ENCODE assay signal across 29 mouse cellular contexts in genomic region chr8:124517142-124517541, GRCm38 (mm10). TPM values are rescaled to one million over a fixed set of nuclear protein-coding genes. Genes with fewer than 3 reads are reported as not detected.
DNase-seq lines count a peak whose midpoint lies in the region; ATAC-seq and TF ChIP-seq lines count a peak whose summit lies in the region.
"Had no signal": no experiment of that assay in that cellular context is flagged by ENCODE, and none has a peak within 500 bp of the region (broad histone marks: within the 10 kb centered on the region; RNA-seq: fewer than 3 reads in every experiment).

No protein-coding gene starts in this region.

- H3K27ac ChIP-seq in CH12.LX (ENCODE audit: insufficient read depth, low read depth) = no peak overlapping the region
- peak overlapping the region; percentile 67 for H3K27ac ChIP-seq in cortical plate, adult 2 months (ENCODE audit: insufficient read depth, low read length)
- H3K27ac ChIP-seq: forebrain, embryonic 10.5 days; forebrain, embryonic 13.5 days; heart, adult 2 months; heart, embryonic 10.5 days; heart, embryonic 13.5 days; hindbrain, embryonic 12.5 days; hindbrain, embryonic 15.5 days had no signal

- peaks cover 13% of the 10 kb centered on the region for H3K79me2 ChIP-seq in CH12.LX (replicated peaks; ENCODE audit: control insufficient read depth, extremely low read depth, insufficient read depth, poor library complexity, severe bottlenecking)

- ATAC-seq in frontal cortex, adult (ENCODE audit: low TSS enrichment) = peak; percentile 13; the same call in 1 of the 2 replicates
- ATAC-seq: forebrain, embryonic 13.5 days; forebrain, postnatal 0 days had no signal

- dilution Hi-C loops in CH12.LX (cut with MboI; ENCODE audit: extremely low pct_ligation_motif_present, extremely low pct_unique_long_range_greater_than_20kb, low sequenced_read_pairs) = no loop called here

- in situ Hi-C loops in CH12.LX (cut with MboI; ENCODE audit: low pct_ligation_motif_present, low pct_unique_long_range_greater_than_20kb, low sequenced_read_pairs) = no loop called here

- no peak for TF ChIP-seq RAD21 in CH12.LX (IDR thresholded peaks at IDR 0.05; ENCODE audit: low read depth, low read length)

- TF ChIP-seq EP300 in CH12.LX (IDR thresholded peaks at IDR 0.05; ENCODE audit: low read length) = no peak

- H3K4me2 ChIP-seq in CH12.LX (ENCODE audit: insufficient read depth, low read depth, poor library complexity, severe bottlenecking) = no peak overlapping the region
- H3K4me2 ChIP-seq: forebrain, embryonic 13.5 days; heart, embryonic 13.5 days; hindbrain, embryonic 12.5 days; hindbrain, embryonic 15.5 days had no signal

- TF ChIP-seq POLR2A in CH12.LX (IDR thresholded peaks at IDR 0.05; ENCODE audit: low read depth, low read length) = no peak
- no peak for TF ChIP-seq POLR2A in cortical plate, adult 2 months (IDR thresholded peaks at IDR 0.05; ENCODE audit: extremely low read depth, insufficient read depth, low read length)

- peaks cover 7 to 22% of the 10 kb centered on the region in 2 experiments for H3K4me1 ChIP-seq in CH12.LX (ENCODE audit: control insufficient read depth in 1 of 2, insufficient read depth in 2 of 2)
- peaks cover 18% of the 10 kb centered on the region for H3K4me1 ChIP-seq in cortical plate, adult 2 months (ENCODE audit: control insufficient read depth, insufficient read depth, low read length)

- no peak overlapping the region for H3K9ac ChIP-seq in CH12.LX (ENCODE audit: insufficient read depth, low read depth)
- H3K9ac ChIP-seq: forebrain, embryonic 13.5 days; forebrain, postnatal 0 days; heart, embryonic 13.5 days; hindbrain, embryonic 12.5 days; hindbrain, embryonic 15.5 days had no signal

- DNase-seq in frontal cortex, postnatal 14 days (ENCODE audit: low spot score in 2 of 2) = no peak
- peak; percentile 31 to 54 for DNase-seq in left cerebral cortex, adult 18-20 months (ENCODE audit: low spot score in 2 of 2)
- no peak for DNase-seq in left cerebral cortex, adult 11 months (ENCODE audit: low spot score)
- peak; percentile 5 for DNase-seq in CH12.LX (ENCODE audit: extremely low read depth)
- DNase-seq in testis, postnatal 10 days (ENCODE audit: low spot score) = no peak
- DNase-seq in right cerebral cortex, adult 18-20 months = no peak
- DNase-seq: adrenal gland, adult 2 months; adrenal gland, postnatal 14 days; cerebellum, adult 11-12 months; cerebellum, adult 8-10 months; cerebellum, postnatal 10 days; cerebellum, postnatal 36 days; forebrain, postnatal 0 days; gastrocnemius, postnatal 25 days; heart, adult 2 months; heart, postnatal 14 days; heart, postnatal 4 days had no signal

- no peak for TF ChIP-seq CTCF in CH12.LX (conservative IDR thresholded peaks at IDR 0.05 in 1 of 2, IDR thresholded peaks at IDR 0.05 in 1 of 2; ENCODE audit: low read depth in 2 of 2, low read length in 2 of 2)
- TF ChIP-seq CTCF in cortical plate, adult 2 months (IDR thresholded peaks at IDR 0.05; ENCODE audit: extremely low read depth, insufficient read depth, low read length) = no peak

- no peak overlapping the region for H3K4me3 ChIP-seq in CH12.LX (replicated peaks in 1 of 3; ENCODE audit: low read depth in 2 of 3, low read length in 2 of 3, poor library complexity in 1 of 3)
- H3K4me3 ChIP-seq in cortical plate, adult 2 months (ENCODE audit: insufficient read depth, low read length) = no peak overlapping the region
- H3K4me3 ChIP-seq: forebrain, embryonic 10.5 days; forebrain, embryonic 13.5 days; heart, adult 2 months; heart, embryonic 10.5 days; heart, embryonic 13.5 days; hindbrain, embryonic 12.5 days; hindbrain, embryonic 15.5 days had no signal

- H3K27me3 ChIP-seq in CH12.LX (replicated peaks) = no peaks in the 10 kb centered on the region

- H3K9me3 ChIP-seq in CH12.LX (replicated peaks; ENCODE audit: low read length) = no peaks in the 10 kb centered on the region
- H3K9me3 ChIP-seq: forebrain, embryonic 10.5 days; forebrain, embryonic 13.5 days; G1E; heart, embryonic 10.5 days; heart, embryonic 13.5 days; hindbrain, embryonic 12.5 days; hindbrain, embryonic 15.5 days had no signal

- H3K36me3 ChIP-seq in CH12.LX (replicated peaks in 1 of 2; ENCODE audit: control insufficient read depth in 1 of 2, insufficient read depth in 1 of 2, low read length in 1 of 2) = peaks cover 0 to 2% of the 10 kb centered on the region in 2 experiments
- H3K36me3 ChIP-seq: forebrain, embryonic 10.5 days; heart, embryonic 10.5 days; heart, embryonic 13.5 days; hindbrain, embryonic 12.5 days; hindbrain, embryonic 15.5 days had no signal

TF ChIP-seq in CH12.LX, 34 proteins besides CTCF, POLR2A, EP300 and RAD21:
- TF ChIP-seq MXI1 (IDR thresholded peaks at IDR 0.05; ENCODE audit: low read depth, low read length) (no peak), MYC (IDR thresholded peaks at IDR 0.05; ENCODE audit: low read depth, low read length) (no peak), MEF2A (IDR thresholded peaks at IDR 0.05; ENCODE audit: borderline replicate concordance, low read depth, low read length) (no peak), ETS1 (conservative IDR thresholded peaks at IDR 0.05; ENCODE audit: low read depth, low read length) (no peak), ZNF384 (IDR thresholded peaks at IDR 0.05; ENCODE audit: low read depth, low read length) (no peak), SIN3A (IDR thresholded peaks at IDR 0.05; ENCODE audit: low read length) (no peak), IRF4 (IDR thresholded peaks at IDR 0.05; ENCODE audit: low read depth, low read length) (no peak), MAZ (IDR thresholded peaks at IDR 0.05; ENCODE audit: low read depth, low read length) (no peak), ZC3H11A (IDR thresholded peaks at IDR 0.05; ENCODE audit: low read depth, low read length) (no peak), RCOR1 (conservative IDR thresholded peaks at IDR 0.05; ENCODE audit: low read depth, low read length) (no peak), NRF1 (IDR thresholded peaks at IDR 0.05; ENCODE audit: low read depth, low read length) (no peak), GABPA (IDR thresholded peaks at IDR 0.05; ENCODE audit: insufficient replicate concordance, low read depth, low read length) (no peak), USF2 (conservative IDR thresholded peaks at IDR 0.05; ENCODE audit: low read depth, low read length) (no peak), POLR2AphosphoS2 (IDR thresholded peaks at IDR 0.05; ENCODE audit: low read depth, low read length) (no peak), UBTF (IDR thresholded peaks at IDR 0.05; ENCODE audit: low read depth, low read length) (no peak), ELF1 (IDR thresholded peaks at IDR 0.05; ENCODE audit: low read depth, low read length) (no peak), TBP (conservative IDR thresholded peaks at IDR 0.05; ENCODE audit: low read depth, low read length) (no peak), CHD1 (IDR thresholded peaks at IDR 0.05; ENCODE audit: low read depth, low read length) (no peak), MAFK (IDR thresholded peaks at IDR 0.05; ENCODE audit: insufficient replicate concordance, low read length) (no peak)

RNA-seq across cellular contexts. Expression of gene Cog2, which starts 3.4 kb away (rescaled TPM):
- total RNA-seq in left cerebral cortex, adult 18-20 months (2021) = 10 to 100 TPM; 35.4 to 37.7 TPM
- 53.1 and 56.7 TPM in 2 replicates for total RNA-seq in CH12.LX (2012; rRNA removed)
- total RNA-seq in CH12.LX (2014; rRNA removed) = 37.7 and 41.8 TPM in 2 replicates
- polyA plus RNA-seq in CH12.LX (2012; ENCODE audit: insufficient read length, low read depth) = 55.5 and 62.6 TPM in 2 replicates
- polyA plus RNA-seq in cortical plate, adult 2 months (2012; rRNA removed) = 27.0 and 29.0 TPM in 2 replicates

RNA-seq across cellular contexts. Expression of gene Agt, which starts 52.4 kb away (rescaled TPM):
- total RNA-seq in left cerebral cortex, adult 18-20 months (2021) = 10 to 100 TPM; 13.2 to 14.8 TPM
- not detected in 2 replicates for total RNA-seq in CH12.LX (2012; rRNA removed)
- not detected in 2 replicates for total RNA-seq in CH12.LX (2014; rRNA removed)
- polyA plus RNA-seq in CH12.LX (2012; ENCODE audit: insufficient read length, low read depth) = not detected in 2 replicates
- 16.6 and 17.2 TPM in 2 replicates for polyA plus RNA-seq in cortical plate, adult 2 months (2012; rRNA removed)
- total RNA-seq: G1E had no signal
- polyA plus RNA-seq: embryonic facial prominence, embryonic 11.5 days; forebrain, embryonic 10.5 days; forebrain, embryonic 13.5 days; G1E had no signal

RNA-seq across cellular contexts. Expression of gene Capn9, which starts 58.8 kb away (rescaled TPM):
- not detected for total RNA-seq in left cerebral cortex, adult 18-20 months (2021)
- total RNA-seq in CH12.LX (2012; rRNA removed) (not detected in 2 replicates), CH12.LX (2014; rRNA removed) (not detected in 2 replicates)
- polyA plus RNA-seq in CH12.LX (2012; ENCODE audit: insufficient read length, low read depth) = 0.10 TPM in 1 of 2 replicates, not detected in the other
- 0.04 and 0.09 TPM in 2 replicates for polyA plus RNA-seq in cortical plate, adult 2 months (2012; rRNA removed)
- total RNA-seq: adrenal gland, postnatal 14 days; forebrain, postnatal 0 days; G1E; gastrocnemius, adult 18-20 months; gastrocnemius, postnatal 25 days; heart, adult 2 months had no signal
- polyA plus RNA-seq: brain, embryonic 14.5 days; embryonic facial prominence, embryonic 11.5 days; forebrain, embryonic 10.5 days; G1E; heart, adult 2 months; heart, embryonic 10.5 days; hindbrain, embryonic 12.5 days had no signal

Comparison
In these comparisons a context has a peak if more than half of its experiments do, and no peak if none do; other contexts are left out.
1. DNase-seq: peak in left cerebral cortex, adult 18-20 months (2 of 2) and CH12.LX (single experiment); none in frontal cortex, postnatal 14 days (0 of 2), left cerebral cortex, adult 11 months (single experiment), testis, postnatal 10 days (single experiment) and right cerebral cortex, adult 18-20 months (single experiment).
2. RNA of gene Agt, which starts 52.4 kb away (total RNA-seq): 13.2 to 14.8 TPM in left cerebral cortex, adult 18-20 months; not detected in CH12.LX; every median in the first group is over 10 times any median in the second.